Mouse (Mus musculus): ENCODE results near the gene Efna1. TPM values are rescaled to one million over a fixed set of nuclear protein-coding genes. Genes with fewer than 3 reads are reported as not detected.

Gene Efna1
- polyA plus RNA-seq, 1 experiment from 2014 or later: 8.3 TPM

DNA sequence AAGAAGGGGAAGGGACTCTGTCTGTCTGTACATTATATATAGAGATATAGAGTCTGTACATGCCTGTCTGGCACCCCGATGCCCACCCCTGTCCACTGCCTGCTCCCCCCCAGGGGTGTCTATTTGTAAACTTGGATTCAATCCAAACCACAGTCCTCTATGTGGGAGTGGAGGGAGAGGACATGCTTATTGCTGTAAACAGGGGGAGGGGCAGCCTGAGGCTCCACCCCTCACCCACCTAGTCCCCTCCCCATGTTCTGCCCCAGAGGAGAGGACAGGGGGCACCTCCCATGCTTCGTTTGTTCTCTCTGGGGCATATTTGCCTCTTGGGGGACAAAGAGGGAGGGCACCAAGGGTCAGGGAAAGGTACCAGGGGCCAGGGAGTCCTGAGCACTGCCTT is 33.8 kb upstream of the Efna1 start:
- Histone ChIP-seq H3K27me3 (replicated peaks; ENCODE audit: control insufficient read depth, insufficient read depth, low read length) (peaks cover 17% of the 10 kb centered on the region), H3K9ac (replicated peaks; ENCODE audit: low read depth, low read length) (peak overlapping the region; percentile 51), H3K4me1 (replicated peaks; ENCODE audit: control insufficient read depth, insufficient read depth, low read length) (peaks cover 46% of the 10 kb centered on the region), H3K27ac (ENCODE audit: low read length) (no peak overlapping the region), H3K36me3 (ENCODE audit: control insufficient read depth, insufficient read depth) (no peaks in the 10 kb centered on the region; the same call in 1 of the 2 replicates), H3K4me3 (replicated peaks; ENCODE audit: low read length) (no peak overlapping the region), H3K9me3 (ENCODE audit: control insufficient read depth, low read length) (0 out of 2 replicates have a peak, but pooled peaks cover 4% of the 10 kb centered on the region), H3K4me2 (ENCODE audit: low read length) (no peak overlapping the region)
- no peak for ATAC-seq
- whole genome bisulfite sequencing: 38% methylated on average over 2 of the region's 2 CpGs

DNA sequence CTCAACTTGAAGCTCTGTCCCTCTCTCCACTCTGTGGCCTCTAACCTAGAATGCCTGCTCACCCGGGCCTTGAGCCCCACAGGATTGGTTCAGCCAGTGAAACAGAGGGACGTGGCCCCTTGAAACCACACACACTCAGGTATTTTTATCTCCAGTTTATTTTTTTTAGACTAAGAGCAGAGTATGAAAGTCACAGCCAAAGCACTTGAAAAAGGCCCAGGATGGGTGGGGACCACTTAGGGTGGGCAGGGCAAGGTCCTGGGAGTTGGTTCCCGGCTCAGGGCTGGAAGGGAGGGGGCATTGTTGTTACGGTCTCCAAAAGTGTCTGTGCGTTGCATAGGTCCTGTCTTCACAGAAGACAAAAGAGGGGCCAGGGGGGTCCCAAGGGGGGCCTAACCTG is 33.4 kb upstream of the Efna1 start:
- H3K27ac ChIP-seq (ENCODE audit: low read length): no peak overlapping the region
- H3K4me2 ChIP-seq (ENCODE audit: low read length): no peak overlapping the region
- 0 out of 2 replicates have a peak, but pooled peaks cover 4% of the 10 kb centered on the region for H3K9me3 ChIP-seq (ENCODE audit: control insufficient read depth, low read length)
- H3K9ac ChIP-seq (replicated peaks; ENCODE audit: low read depth, low read length): no peak overlapping the region
- 70% methylated on average over 5 of the region's 5 CpGs for WGBS
- no peaks in the 10 kb centered on the region; the same call in 1 of the 2 replicates for H3K36me3 ChIP-seq (ENCODE audit: control insufficient read depth, insufficient read depth)
- no peak for ATAC-seq
- H3K4me1 ChIP-seq (replicated peaks; ENCODE audit: control insufficient read depth, insufficient read depth, low read length): peaks cover 41% of the 10 kb centered on the region
- no peak overlapping the region for H3K4me3 ChIP-seq (replicated peaks; ENCODE audit: low read length)
- peaks cover 17% of the 10 kb centered on the region for H3K27me3 ChIP-seq (replicated peaks; ENCODE audit: control insufficient read depth, insufficient read depth, low read length)

DNA sequence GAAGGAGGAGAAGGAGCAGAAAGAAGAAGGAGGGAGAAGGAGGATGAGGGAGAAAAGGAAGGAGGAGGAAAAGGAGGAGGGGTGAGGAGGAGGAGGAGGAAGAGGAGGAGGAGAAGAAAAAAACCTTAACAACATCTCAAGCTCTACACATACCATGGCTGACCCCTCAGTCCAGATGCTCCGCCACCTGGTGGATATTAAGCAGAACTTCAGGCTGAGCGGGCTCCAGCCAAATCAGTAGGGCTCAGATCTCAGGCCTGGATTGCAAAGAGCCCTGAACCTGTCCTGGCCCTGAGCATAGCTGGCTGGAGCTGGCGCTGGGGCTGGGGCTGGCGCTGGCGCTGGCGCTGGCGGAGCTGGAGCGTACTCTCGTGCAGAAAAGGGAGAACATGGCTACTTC is 27.1 kb upstream of the Efna1 start:
- H3K9ac ChIP-seq (replicated peaks; ENCODE audit: low read depth, low read length): no peak overlapping the region
- 2% methylated on average over 9 of the region's 9 CpGs for whole genome bisulfite sequencing
- H3K27ac ChIP-seq (ENCODE audit: low read length): no peak overlapping the region
- H3K4me1 ChIP-seq (replicated peaks; ENCODE audit: control insufficient read depth, insufficient read depth, low read length): no peaks in the 10 kb centered on the region
- H3K27me3 ChIP-seq (replicated peaks; ENCODE audit: control insufficient read depth, insufficient read depth, low read length): no peaks in the 10 kb centered on the region; the same call in 1 of the 2 replicates
- H3K9me3 ChIP-seq (ENCODE audit: control insufficient read depth, low read length): 0 out of 2 replicates have a peak, but pooled peaks cover 4% of the 10 kb centered on the region
- peak; percentile 77 for ATAC-seq
- no peak overlapping the region for H3K4me2 ChIP-seq (ENCODE audit: low read length)
- H3K36me3 ChIP-seq (ENCODE audit: control insufficient read depth, insufficient read depth): no peaks in the 10 kb centered on the region; the same call in 1 of the 2 replicates
- H3K4me3 ChIP-seq (replicated peaks; ENCODE audit: low read length): no peak overlapping the region

DNA sequence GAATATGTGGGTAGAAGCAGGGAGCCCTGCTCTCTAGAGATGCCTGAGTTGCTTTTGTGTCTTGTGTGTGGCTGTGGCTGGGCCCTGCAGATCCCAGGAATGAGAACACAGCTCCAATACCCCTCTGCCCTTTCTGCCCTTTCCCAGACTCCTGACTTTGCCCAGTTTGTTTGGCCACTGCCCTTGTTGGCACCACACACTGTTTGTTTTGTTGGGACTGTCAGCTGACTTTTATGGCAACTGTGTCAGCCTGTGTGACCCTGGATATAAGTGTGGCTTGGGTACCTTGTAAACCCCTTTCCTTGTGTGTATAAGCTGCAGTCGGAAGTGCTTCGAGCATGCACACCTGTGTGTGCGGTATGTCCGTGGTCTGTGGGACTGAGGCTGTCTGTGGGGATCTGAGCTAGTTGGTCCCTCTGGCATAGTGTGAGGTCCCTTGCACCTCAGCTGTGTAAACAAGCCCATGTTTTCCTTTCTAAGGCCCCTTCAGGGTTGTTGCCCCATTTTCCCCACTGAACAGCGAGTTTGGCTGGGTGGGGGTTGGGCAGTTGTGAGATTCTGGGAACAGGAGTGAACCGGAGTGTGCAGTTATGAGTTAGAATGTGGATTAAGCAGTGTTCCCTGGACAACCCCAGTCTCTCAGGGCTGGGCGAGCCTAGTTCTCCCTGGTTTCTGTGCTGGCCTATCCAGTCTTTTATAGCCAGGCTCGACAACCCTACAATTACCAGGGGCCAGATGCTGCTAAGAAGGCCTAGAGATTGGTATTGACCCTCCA is 24.8 kb upstream of the Efna1 start:
- no peak for ATAC-seq
- Histone ChIP-seq H3K9ac (replicated peaks; ENCODE audit: low read depth, low read length) (no peak overlapping the region), H3K4me2 (ENCODE audit: low read length) (no peak overlapping the region), H3K4me1 (replicated peaks; ENCODE audit: control insufficient read depth, insufficient read depth, low read length) (no peaks in the 10 kb centered on the region), H3K9me3 (ENCODE audit: control insufficient read depth, low read length) (no peaks in the 10 kb centered on the region), H3K27me3 (replicated peaks; ENCODE audit: control insufficient read depth, insufficient read depth, low read length) (no peaks in the 10 kb centered on the region; the same call in 1 of the 2 replicates), H3K4me3 (replicated peaks; ENCODE audit: low read length) (no peak overlapping the region), H3K36me3 (ENCODE audit: control insufficient read depth, insufficient read depth) (no peaks in the 10 kb centered on the region), H3K27ac (ENCODE audit: low read length) (no peak overlapping the region)
- WGBS: 79% methylated on average over 8 of the region's 8 CpGs

DNA sequence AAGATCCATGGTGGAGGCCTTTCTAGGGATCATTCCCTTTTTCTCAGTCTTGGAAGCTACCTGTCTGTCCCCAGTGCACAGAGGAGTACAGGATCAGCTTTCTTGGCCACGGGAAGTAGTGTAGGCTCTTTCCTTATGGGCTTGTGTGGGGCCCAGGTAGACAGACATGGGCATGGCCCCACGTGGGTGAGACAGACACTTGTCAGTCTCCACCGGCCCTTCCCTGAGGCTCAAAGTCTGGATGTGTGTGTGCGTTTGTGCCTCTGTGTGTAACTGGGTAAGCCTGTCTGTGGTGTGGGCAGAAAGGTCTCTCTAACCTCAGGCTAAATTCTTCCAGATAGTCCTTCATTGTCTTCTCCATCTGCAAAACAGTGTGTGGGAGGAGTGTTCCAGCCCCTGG is 24.2 kb upstream of the Efna1 start:
- ATAC-seq: no peak
- H3K4me2 ChIP-seq (ENCODE audit: low read length): no peak overlapping the region
- H3K27me3 ChIP-seq (replicated peaks; ENCODE audit: control insufficient read depth, insufficient read depth, low read length): peaks cover 3% of the 10 kb centered on the region; the same call in 1 of the 2 replicates
- 70% methylated on average over 4 of the region's 4 CpGs for WGBS
- H3K36me3 ChIP-seq (ENCODE audit: control insufficient read depth, insufficient read depth): no peaks in the 10 kb centered on the region
- H3K4me1 ChIP-seq (replicated peaks; ENCODE audit: control insufficient read depth, insufficient read depth, low read length): no peaks in the 10 kb centered on the region
- H3K27ac ChIP-seq (ENCODE audit: low read length): no peak overlapping the region
- no peaks in the 10 kb centered on the region for H3K9me3 ChIP-seq (ENCODE audit: control insufficient read depth, low read length)
- no peak overlapping the region for H3K4me3 ChIP-seq (replicated peaks; ENCODE audit: low read length)
- no peak overlapping the region for H3K9ac ChIP-seq (replicated peaks; ENCODE audit: low read depth, low read length)

DNA sequence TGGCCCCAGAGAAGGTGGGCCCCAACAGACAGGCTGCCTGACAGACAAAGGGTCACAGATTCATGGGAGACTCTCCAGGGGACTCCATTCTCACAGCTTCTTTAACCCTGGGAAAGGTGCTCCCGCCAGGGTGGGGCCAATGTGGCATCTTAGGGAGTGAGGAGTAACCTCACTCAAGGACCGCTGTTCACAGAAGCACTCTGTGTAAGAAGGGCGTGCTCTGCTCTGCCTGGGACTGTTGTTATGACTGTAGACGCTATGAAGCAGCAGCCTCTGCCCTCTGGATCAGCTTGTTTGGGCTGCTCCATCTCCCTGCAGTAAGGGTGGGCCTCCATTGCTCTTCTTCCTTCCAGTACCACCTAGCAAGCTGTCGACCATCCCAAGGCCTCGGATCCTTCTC is 23.5 kb upstream of the Efna1 start:
- H3K36me3 ChIP-seq (ENCODE audit: control insufficient read depth, insufficient read depth): no peaks in the 10 kb centered on the region
- no peaks in the 10 kb centered on the region for H3K9me3 ChIP-seq (ENCODE audit: control insufficient read depth, low read length)
- H3K4me1 ChIP-seq (replicated peaks; ENCODE audit: control insufficient read depth, insufficient read depth, low read length): 0 out of 2 replicates have a peak, but pooled peaks cover 2% of the 10 kb centered on the region
- no peak overlapping the region for H3K9ac ChIP-seq (replicated peaks; ENCODE audit: low read depth, low read length)
- H3K27me3 ChIP-seq (replicated peaks; ENCODE audit: control insufficient read depth, insufficient read depth, low read length): peaks cover 5% of the 10 kb centered on the region; the same call in 1 of the 2 replicates
- H3K4me2 ChIP-seq (ENCODE audit: low read length): no peak overlapping the region
- H3K27ac ChIP-seq (ENCODE audit: low read length): no peak overlapping the region
- ATAC-seq: no peak
- WGBS: 62% methylated on average over 6 of the region's 6 CpGs
- H3K4me3 ChIP-seq (replicated peaks; ENCODE audit: low read length): no peak overlapping the region

DNA sequence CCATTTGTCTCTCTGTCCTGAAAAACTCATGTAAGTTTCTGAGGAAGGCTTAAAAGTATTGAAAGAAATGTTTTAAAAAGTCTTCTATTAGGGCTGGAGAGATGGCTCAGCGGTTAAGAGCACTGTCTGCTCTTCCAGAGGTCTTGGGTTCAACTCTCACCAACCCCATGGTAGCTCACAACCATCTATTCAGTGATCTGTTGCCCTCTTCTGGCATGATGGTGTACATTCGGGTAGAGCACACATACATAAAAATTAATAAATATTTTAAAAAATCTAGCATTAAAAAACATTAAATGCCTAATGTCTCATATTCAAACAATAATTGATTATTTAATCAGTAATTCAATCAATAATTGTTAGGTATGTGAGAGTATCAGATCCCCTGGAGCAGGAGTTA is 19.6 kb upstream of the Efna1 start:
- ATAC-seq: no peak
- WGBS: 78% methylated on average over 2 of the region's 2 CpGs
- H3K27me3 ChIP-seq (replicated peaks; ENCODE audit: control insufficient read depth, insufficient read depth, low read length): peaks cover 5% of the 10 kb centered on the region; the same call in 1 of the 2 replicates

DNA sequence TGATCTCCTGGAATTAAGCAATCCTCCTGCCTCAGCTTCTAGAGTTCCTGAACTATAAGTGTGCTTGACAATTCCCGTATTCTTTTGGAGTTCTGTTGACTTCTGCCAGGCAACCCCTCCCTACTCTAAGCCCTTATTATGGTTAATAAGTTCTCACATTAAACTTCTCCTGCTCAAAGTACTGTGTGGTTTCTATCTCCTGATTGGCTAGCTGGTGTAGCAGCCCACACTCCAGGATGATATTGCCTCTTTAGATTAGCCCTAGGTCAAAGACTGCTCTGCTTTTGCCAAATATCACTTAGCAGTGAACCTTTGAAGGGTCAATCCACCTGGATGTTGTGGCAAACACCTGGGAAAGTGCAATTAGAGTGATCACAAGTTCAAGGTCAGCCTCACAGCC is 19.1 kb upstream of the Efna1 start:
- H3K4me2 ChIP-seq (ENCODE audit: low read length): no peak overlapping the region; the same call in 1 of the 2 replicates

More for the DNA sequence above, 19.6 kb upstream of the Efna1 start:
- Histone ChIP-seq H3K4me2 (ENCODE audit: low read length) (no peak overlapping the region), H3K4me3 (replicated peaks; ENCODE audit: low read length) (no peak overlapping the region), H3K9me3 (ENCODE audit: control insufficient read depth, low read length) (no peaks in the 10 kb centered on the region), H3K27ac (ENCODE audit: low read length) (no peak overlapping the region), H3K9ac (replicated peaks; ENCODE audit: low read depth, low read length) (no peak overlapping the region), H3K36me3 (ENCODE audit: control insufficient read depth, insufficient read depth) (no peaks in the 10 kb centered on the region), H3K4me1 (replicated peaks; ENCODE audit: control insufficient read depth, insufficient read depth, low read length) (peaks cover 11% of the 10 kb centered on the region)

DNA sequence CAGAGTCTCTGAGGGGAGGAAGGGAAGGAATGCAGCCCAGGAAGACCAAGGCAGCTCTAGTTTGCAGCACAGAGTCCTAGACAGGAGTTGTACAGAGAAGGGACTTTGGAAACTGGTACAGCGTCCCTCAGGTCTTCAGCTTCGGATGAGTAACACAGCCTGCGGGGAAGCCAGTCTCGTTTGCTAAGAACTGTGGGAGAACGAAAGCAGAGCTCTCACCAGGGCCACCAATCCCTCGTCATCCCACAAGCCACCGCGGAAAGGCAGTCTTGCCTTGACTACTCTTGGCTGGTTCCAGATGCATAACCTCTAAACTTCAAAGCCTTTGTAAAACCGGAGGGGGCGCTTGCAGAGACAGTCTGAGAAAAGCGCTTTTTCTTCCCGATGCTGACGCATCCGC is 18.6 kb upstream of the Efna1 start:
- peak overlapping the region; percentile 37 for H3K4me2 ChIP-seq (ENCODE audit: low read length)
- ATAC-seq: no peak
- H3K4me3 ChIP-seq (replicated peaks; ENCODE audit: low read length): peak overlapping the region; percentile 15; the same call in 1 of the 2 replicates
- 4% methylated on average over 14 of the region's 14 CpGs for WGBS
- H3K9ac ChIP-seq (replicated peaks; ENCODE audit: low read depth, low read length): peak overlapping the region; percentile 17; the same call in 1 of the 2 replicates
- H3K36me3 ChIP-seq (ENCODE audit: control insufficient read depth, insufficient read depth): no peaks in the 10 kb centered on the region
- no peak overlapping the region for H3K27ac ChIP-seq (ENCODE audit: low read length)
- H3K9me3 ChIP-seq (ENCODE audit: control insufficient read depth, low read length): no peaks in the 10 kb centered on the region
- H3K27me3 ChIP-seq (replicated peaks; ENCODE audit: control insufficient read depth, insufficient read depth, low read length): peaks cover 5% of the 10 kb centered on the region; the same call in 1 of the 2 replicates
- peaks cover 11% of the 10 kb centered on the region for H3K4me1 ChIP-seq (replicated peaks; ENCODE audit: control insufficient read depth, insufficient read depth, low read length)

More for the DNA sequence above, 19.1 kb upstream of the Efna1 start:
- Histone ChIP-seq H3K36me3 (ENCODE audit: control insufficient read depth, insufficient read depth) (no peaks in the 10 kb centered on the region), H3K4me3 (replicated peaks; ENCODE audit: low read length) (no peak overlapping the region), H3K9ac (replicated peaks; ENCODE audit: low read depth, low read length) (no peak overlapping the region), H3K27ac (ENCODE audit: low read length) (no peak overlapping the region), H3K4me1 (replicated peaks; ENCODE audit: control insufficient read depth, insufficient read depth, low read length) (peaks cover 11% of the 10 kb centered on the region), H3K27me3 (replicated peaks; ENCODE audit: control insufficient read depth, insufficient read depth, low read length) (peaks cover 5% of the 10 kb centered on the region; the same call in 1 of the 2 replicates), H3K9me3 (ENCODE audit: control insufficient read depth, low read length) (no peaks in the 10 kb centered on the region)
- ATAC-seq: no peak
- WGBS: 56% methylated on average over 1 of the region's 1 CpGs
